Mouse (Mus musculus): ENCODE measurements around the gene Pwwp2b. TPM values are rescaled to one million over a fixed set of nuclear protein-coding genes. Genes with fewer than 3 reads are reported as not detected.

Pwwp2b gene
- polyA plus RNA-seq, 1 experiment from 2014 or later: 6.3 TPM

DNA sequence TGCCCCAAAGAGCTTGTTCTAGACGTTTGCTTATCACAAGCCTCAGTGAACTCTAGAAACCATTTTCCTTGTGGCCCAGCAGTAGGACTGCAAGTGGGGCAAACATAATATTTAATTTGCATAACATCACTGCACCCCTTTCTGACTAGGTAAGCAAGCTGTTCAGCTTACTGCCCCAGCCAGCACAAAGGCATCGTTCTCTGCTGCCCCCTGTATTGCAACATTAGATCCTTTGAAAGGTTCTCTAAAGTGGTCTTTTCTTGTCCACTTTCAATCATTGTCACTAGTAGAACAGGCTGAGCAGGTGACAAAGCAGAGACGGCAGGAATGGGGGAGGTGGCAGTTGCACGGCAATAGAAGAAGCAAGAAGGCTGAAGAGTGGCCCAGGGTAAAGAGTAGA, 45.1 kb downstream of the Pwwp2b start:
- Histone ChIP-seq H3K4me3 (no peak overlapping the region), H3K27me3 (no peaks in the 10 kb centered on the region), H3K36me3 (no peaks in the 10 kb centered on the region), H3K4me1 (replicated peaks) (no peaks in the 10 kb centered on the region), H3K9me3 (no peaks in the 10 kb centered on the region), H3K9ac (no peak overlapping the region), H3K4me2 (no peak overlapping the region), H3K27ac (replicated peaks) (no peak overlapping the region)
- no peak for ATAC-seq (ENCODE audit: low FRiP score, low read depth)
- 52% methylated on average over 4 of the region's 4 CpGs for whole genome bisulfite sequencing

DNA sequence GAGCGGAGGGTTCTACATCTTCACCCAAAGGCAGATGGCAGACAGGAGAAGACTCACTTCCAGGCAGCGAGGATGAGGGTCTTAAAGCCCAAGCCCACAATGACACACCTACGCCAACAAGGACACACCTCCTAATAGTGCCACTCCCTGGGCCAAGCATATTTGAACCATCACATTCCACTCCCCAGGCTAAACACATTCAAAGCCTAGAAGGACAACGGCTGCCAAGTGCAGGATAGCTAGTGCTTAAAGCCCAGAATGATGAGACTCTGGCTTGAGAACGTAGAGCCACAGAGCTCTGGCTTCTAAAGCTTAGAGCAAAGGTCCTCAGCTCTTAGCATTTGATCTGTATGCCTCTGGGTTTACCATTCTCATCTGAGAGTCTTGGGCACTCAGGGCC, 45.8 kb downstream of the Pwwp2b start:
- no peak overlapping the region for H3K27ac ChIP-seq (replicated peaks)

DNA sequence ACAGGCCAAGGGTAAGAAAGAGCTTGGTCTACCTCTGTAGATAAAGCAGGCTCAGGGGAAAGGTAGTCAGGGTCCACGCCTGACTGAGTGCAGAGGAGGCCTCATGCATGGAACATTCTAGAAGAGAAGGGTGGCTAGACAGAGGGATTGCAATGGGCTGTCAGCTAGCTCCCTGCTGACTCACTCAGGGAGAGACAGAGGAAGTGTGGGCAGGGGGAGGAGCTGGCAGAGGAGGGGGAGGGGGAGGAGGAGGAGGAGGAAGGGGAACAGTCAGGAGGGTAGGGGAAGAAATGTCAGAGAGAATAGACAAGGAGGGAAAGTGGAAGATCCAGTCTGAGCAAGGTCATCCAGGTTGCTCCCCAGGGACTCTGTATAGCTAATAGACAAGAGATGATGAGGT, 47.4 kb downstream of the Pwwp2b start:
- Histone ChIP-seq H3K9me3 (no peaks in the 10 kb centered on the region), H3K27me3 (peaks cover 4% of the 10 kb centered on the region; the same call in 1 of the 2 replicates), H3K27ac (replicated peaks) (no peak overlapping the region), H3K4me3 (no peak overlapping the region), H3K4me2 (no peak overlapping the region), H3K9ac (no peak overlapping the region), H3K36me3 (no peaks in the 10 kb centered on the region), H3K4me1 (replicated peaks) (no peaks in the 10 kb centered on the region)
- ATAC-seq (ENCODE audit: low FRiP score, low read depth): no peak
- WGBS: 84% methylated on average over 1 of the region's 1 CpGs

More for the DNA sequence above, 45.8 kb downstream of the Pwwp2b start:
- Histone ChIP-seq H3K4me1 (replicated peaks) (no peaks in the 10 kb centered on the region), H3K4me3 (no peak overlapping the region), H3K36me3 (no peaks in the 10 kb centered on the region), H3K4me2 (no peak overlapping the region), H3K9me3 (no peaks in the 10 kb centered on the region), H3K9ac (no peak overlapping the region), H3K27me3 (no peaks in the 10 kb centered on the region)
- WGBS: 91% methylated on average over 5 of the region's 5 CpGs
- ATAC-seq (ENCODE audit: low FRiP score, low read depth): no peak

DNA sequence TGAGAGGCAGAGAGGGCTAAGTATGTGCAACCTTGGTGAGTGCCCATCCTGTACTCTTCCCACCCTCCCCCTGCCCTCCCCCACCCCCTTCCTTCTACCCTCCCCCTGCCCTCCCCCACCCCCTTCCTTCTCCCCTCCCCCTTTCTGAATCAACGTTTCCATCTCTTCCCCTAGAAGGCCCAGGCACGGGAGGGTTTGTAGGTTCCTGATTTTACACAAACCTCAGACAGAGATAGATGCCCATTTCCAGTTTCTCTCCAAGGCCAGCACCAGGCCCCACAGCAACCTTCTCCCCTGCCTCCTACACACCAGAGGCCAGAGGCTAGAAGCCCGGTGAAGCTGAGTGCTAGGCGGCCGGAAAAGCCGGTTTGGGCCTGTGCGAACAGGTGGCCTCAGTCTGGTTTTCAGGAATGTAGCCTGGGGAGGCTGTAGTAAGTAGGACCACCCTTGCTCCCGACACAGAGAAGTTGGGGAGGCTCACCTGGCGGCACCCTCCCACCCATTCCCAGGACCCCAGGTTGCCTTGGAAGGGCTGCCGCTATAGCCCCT, 48.3 kb downstream of the Pwwp2b start:
- peaks cover 4% of the 10 kb centered on the region; the same call in 1 of the 2 replicates for H3K27me3 ChIP-seq
- H3K27ac ChIP-seq (replicated peaks): no peak overlapping the region
- H3K36me3 ChIP-seq: no peaks in the 10 kb centered on the region
- no peak overlapping the region for H3K4me3 ChIP-seq
- H3K9me3 ChIP-seq: no peaks in the 10 kb centered on the region
- H3K4me1 ChIP-seq (replicated peaks): no peaks in the 10 kb centered on the region
- no peak overlapping the region for H3K9ac ChIP-seq
- ATAC-seq (ENCODE audit: low FRiP score, low read depth): no peak
- H3K4me2 ChIP-seq: no peak overlapping the region
- WGBS: 73% methylated on average over 10 of the region's 10 CpGs

DNA sequence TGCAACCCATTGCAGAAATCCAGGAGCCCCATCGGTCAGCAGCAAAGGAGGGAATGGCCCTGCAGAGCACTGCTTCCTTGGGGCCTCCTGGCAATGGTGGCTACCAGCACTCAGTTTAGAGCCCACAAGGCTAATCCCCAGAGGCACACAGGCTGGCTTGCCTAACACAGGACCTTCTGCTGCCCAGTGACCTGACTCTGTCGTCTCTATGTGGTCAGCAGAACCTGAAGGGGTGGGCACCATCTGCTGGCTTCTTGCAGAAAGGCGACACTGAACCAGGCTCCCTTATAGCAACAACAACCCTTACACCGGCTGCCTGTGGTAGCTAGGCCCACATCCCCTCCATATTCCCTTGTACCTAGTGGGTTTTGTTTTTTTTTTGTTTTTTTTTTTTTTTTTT, 50.2 kb downstream of the Pwwp2b start:
- peaks cover 4% of the 10 kb centered on the region; the same call in 1 of the 2 replicates for H3K27me3 ChIP-seq
- H3K4me2 ChIP-seq: no peak overlapping the region
- WGBS: 46% methylated on average over 4 of the region's 4 CpGs
- H3K4me1 ChIP-seq (replicated peaks): no peaks in the 10 kb centered on the region
- H3K36me3 ChIP-seq: no peaks in the 10 kb centered on the region
- H3K27ac ChIP-seq (replicated peaks): no peak overlapping the region
- H3K4me3 ChIP-seq: no peak overlapping the region
- H3K9ac ChIP-seq: no peak overlapping the region
- ATAC-seq (ENCODE audit: low FRiP score, low read depth): peak; percentile 29; the same call in 1 of the 2 replicates
- H3K9me3 ChIP-seq: no peaks in the 10 kb centered on the region

DNA sequence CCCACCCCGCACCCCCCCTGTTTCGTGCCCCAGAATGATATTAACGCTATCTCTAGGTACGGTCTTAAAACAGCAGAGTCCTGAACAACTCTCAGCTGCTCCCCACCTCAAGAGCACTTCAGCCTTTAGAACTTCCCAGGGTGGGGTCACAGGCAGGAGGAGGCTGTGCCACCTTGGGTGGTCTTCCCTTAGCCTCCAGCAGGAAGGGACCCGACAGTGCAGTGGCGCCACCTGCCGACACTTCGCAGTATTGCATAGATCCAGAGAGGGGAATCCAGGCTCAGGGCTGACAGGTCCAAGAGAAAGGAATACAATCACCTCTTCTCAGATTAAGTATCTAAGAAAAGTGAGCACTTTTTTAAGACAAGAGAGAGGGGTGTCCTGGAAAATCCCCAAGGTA, 51.1 kb downstream of the Pwwp2b start:
- H3K4me1 ChIP-seq (replicated peaks): no peaks in the 10 kb centered on the region
- no peak for ATAC-seq (ENCODE audit: low FRiP score, low read depth)
- no peaks in the 10 kb centered on the region for H3K36me3 ChIP-seq
- no peak overlapping the region for H3K9ac ChIP-seq
- 20% methylated on average over 8 of the region's 8 CpGs for WGBS
- H3K4me2 ChIP-seq: no peak overlapping the region
- no peak overlapping the region for H3K4me3 ChIP-seq
- no peaks in the 10 kb centered on the region for H3K9me3 ChIP-seq
- H3K27me3 ChIP-seq: peaks cover 4% of the 10 kb centered on the region; the same call in 1 of the 2 replicates
- H3K27ac ChIP-seq (replicated peaks): no peak overlapping the region

DNA sequence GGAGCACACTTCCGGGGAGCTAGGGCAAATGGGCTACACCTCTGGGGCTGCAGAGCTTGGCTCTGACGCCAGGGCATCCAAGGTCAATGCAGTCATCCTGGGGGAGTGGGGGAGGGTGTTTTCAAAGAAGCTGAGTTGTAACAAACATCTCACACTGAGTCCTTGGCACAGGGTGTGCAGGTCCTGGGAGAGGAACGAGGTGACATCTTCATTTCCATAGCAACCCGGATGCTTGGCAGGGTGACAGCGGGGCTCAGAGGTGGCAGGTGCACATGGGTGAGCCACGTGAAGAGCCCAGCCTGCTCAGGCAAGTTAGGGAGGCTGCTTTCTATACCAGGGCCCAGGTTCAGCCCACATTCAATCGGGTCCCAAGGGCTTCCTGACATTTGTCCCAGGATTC, 52.1 kb downstream of the Pwwp2b start:
- Histone ChIP-seq H3K4me3 (no peak overlapping the region), H3K9me3 (no peaks in the 10 kb centered on the region), H3K27ac (replicated peaks) (no peak overlapping the region), H3K27me3 (peaks cover 4% of the 10 kb centered on the region; the same call in 1 of the 2 replicates), H3K4me2 (no peak overlapping the region), H3K9ac (no peak overlapping the region), H3K36me3 (no peaks in the 10 kb centered on the region), H3K4me1 (replicated peaks) (no peaks in the 10 kb centered on the region)
- 53% methylated on average over 7 of the region's 7 CpGs for whole genome bisulfite sequencing
- ATAC-seq (ENCODE audit: low FRiP score, low read depth): 0 out of 2 replicates have a peak, but pooled peaks have one; percentile 5

DNA sequence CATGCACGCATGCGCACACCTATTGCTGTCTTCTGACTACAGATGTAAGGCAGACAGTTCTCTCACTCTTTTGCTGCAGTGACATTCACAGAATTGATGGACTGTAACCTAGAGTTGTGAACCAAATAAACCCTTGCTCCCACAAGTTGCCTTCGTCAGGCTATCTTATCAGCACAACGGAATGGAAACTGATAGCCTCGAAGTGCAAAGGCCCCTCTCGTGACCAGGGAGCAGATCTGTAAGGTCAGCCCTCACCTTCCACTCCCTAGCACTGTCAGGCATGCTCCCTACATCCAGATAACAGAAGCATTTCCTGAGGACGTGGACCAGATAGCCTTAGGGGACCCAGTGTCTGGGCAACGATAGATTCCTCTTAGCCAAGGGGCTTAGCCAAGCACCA, 53.2 kb downstream of the Pwwp2b start:
- no peaks in the 10 kb centered on the region for H3K36me3 ChIP-seq
- H3K4me1 ChIP-seq (replicated peaks): no peaks in the 10 kb centered on the region
- H3K4me2 ChIP-seq: no peak overlapping the region
- H3K9ac ChIP-seq: no peak overlapping the region
- no peaks in the 10 kb centered on the region for H3K9me3 ChIP-seq
- WGBS: 76% methylated on average over 8 of the region's 8 CpGs
- no peak overlapping the region for H3K27ac ChIP-seq (replicated peaks)
- ATAC-seq (ENCODE audit: low FRiP score, low read depth): no peak
- H3K4me3 ChIP-seq: no peak overlapping the region
- H3K27me3 ChIP-seq: peaks cover 4% of the 10 kb centered on the region; the same call in 1 of the 2 replicates

DNA sequence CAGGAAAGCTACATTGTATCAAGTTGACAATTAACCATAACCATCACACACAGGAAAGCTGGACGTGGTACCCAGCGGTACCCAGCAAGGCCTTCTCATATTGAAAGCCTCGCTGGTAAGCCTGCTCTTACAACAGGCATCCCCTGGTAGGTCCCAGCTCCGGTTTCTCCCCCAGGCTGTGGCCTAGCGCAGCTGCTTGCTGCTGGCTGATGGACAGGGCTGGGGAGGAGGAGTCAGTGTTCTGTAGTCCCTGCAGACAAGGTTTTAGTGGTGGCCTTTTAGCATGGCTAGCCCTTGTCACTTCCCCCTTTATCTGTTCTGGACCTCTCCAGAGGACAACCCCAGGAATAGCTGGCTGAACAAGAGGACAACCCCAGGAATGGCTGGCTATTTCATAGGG, 54.0 kb downstream of the Pwwp2b start:
- WGBS: 53% methylated on average over 5 of the region's 5 CpGs
- no peak overlapping the region for H3K9ac ChIP-seq
- H3K27me3 ChIP-seq: peaks cover 4% of the 10 kb centered on the region; the same call in 1 of the 2 replicates
- no peaks in the 10 kb centered on the region for H3K36me3 ChIP-seq
- H3K4me2 ChIP-seq: no peak overlapping the region
- no peak for ATAC-seq (ENCODE audit: low FRiP score, low read depth)
- no peaks in the 10 kb centered on the region for H3K9me3 ChIP-seq
- no peak overlapping the region for H3K4me3 ChIP-seq
- no peak overlapping the region for H3K27ac ChIP-seq (replicated peaks)
- no peaks in the 10 kb centered on the region for H3K4me1 ChIP-seq (replicated peaks)

DNA sequence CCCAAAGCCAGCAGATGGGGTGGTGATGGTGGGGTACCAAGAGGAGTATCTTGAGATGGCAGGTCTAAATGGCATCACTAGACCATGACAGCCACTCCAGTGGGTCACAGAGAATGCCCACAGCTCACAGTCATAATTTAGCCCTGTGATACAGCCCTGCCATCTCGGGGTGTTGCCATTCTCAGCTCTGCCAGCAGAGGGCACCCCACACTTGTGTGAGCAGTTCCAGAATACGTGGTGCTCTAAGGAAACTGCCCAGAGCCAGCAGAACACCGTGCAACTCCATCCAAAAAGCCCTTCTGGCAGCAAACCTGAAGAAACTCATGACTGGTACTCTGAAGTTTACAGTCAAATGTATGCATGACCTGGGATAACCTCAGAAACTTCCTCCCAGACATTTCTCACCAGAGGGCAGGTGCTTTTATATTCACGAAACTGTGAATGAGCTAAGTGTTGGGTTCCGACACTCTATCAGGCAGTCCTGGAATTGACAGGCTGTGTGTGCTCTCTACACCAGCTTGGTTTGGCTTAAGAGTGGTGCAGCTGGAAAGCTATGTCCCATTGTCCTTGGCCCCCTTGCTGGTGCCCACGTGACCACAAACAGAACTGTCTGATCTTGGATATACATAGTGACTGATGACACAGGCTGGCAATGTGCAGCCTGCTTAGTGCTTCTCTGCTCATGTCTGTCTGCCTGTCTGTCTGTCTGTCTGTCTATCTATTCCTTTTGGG, 55.2 kb downstream of the Pwwp2b start:
- Histone ChIP-seq H3K27me3 (peaks cover 4% of the 10 kb centered on the region; the same call in 1 of the 2 replicates), H3K9ac (no peak overlapping the region), H3K4me2 (no peak overlapping the region), H3K4me3 (no peak overlapping the region), H3K27ac (replicated peaks) (no peak overlapping the region), H3K4me1 (replicated peaks) (no peaks in the 10 kb centered on the region), H3K9me3 (no peaks in the 10 kb centered on the region), H3K36me3 (no peaks in the 10 kb centered on the region)
- peak; percentile 42; the same call in 1 of the 2 replicates for ATAC-seq (ENCODE audit: low FRiP score, low read depth)
- whole genome bisulfite sequencing: 38% methylated on average over 6 of the region's 6 CpGs

DNA sequence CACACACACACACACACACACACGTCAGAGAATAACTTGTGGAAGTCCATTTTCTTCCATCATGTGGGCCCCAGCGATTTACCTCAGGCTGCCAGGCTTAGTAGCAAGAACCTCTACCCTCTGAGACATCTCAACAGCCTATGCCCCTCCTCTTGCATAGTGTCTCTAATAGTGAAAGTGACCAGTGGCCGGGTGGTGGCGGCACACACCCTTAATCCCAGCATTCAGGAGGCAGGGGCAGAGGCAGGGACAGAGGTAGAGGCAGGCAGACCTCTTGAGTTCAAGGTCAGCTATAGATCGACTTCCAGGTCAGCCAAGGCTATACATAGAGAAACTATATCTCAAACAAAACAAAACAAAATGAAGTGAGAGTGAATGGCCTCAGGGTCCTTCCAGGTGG, 56.0 kb downstream of the Pwwp2b start:
- H3K9ac ChIP-seq: no peak overlapping the region
- H3K9me3 ChIP-seq: no peaks in the 10 kb centered on the region
- H3K27ac ChIP-seq (replicated peaks): no peak overlapping the region
- 56% methylated on average over 5 of the region's 5 CpGs for WGBS
- no peak overlapping the region for H3K4me3 ChIP-seq
- no peak for ATAC-seq (ENCODE audit: low FRiP score, low read depth)
- H3K27me3 ChIP-seq: peaks cover 4% of the 10 kb centered on the region; the same call in 1 of the 2 replicates
- no peak overlapping the region for H3K4me2 ChIP-seq
- H3K4me1 ChIP-seq (replicated peaks): 0 out of 2 replicates have a peak, but pooled peaks cover 3% of the 10 kb centered on the region
- H3K36me3 ChIP-seq: no peaks in the 10 kb centered on the region

DNA sequence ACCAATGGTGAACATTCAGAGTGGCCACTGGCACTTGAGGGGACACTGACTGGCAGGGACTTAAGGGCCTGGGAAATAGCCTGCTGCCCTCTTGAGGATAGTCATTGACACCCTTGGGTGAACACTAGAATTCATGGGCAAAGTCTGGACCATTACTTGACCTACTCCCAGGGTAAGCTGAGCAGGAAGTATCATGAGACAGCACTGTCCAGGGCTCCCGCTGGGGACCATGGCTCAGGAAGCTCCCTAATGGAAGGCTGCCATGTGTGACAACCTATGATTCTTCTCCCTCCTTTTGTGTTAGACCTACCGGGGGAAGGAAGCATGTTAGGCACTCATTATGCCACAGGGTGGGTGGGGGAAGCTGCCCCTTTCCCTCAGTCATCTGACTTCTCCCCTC, 58.8 kb downstream of the Pwwp2b start:
- no peak overlapping the region for H3K4me2 ChIP-seq
- H3K36me3 ChIP-seq: no peaks in the 10 kb centered on the region
- 49% methylated on average over 2 of the region's 2 CpGs for WGBS
- H3K27ac ChIP-seq (replicated peaks): no peak overlapping the region
- ATAC-seq (ENCODE audit: low FRiP score, low read depth): no peak
- H3K27me3 ChIP-seq: no peaks in the 10 kb centered on the region
- H3K9me3 ChIP-seq: no peaks in the 10 kb centered on the region
- H3K9ac ChIP-seq: no peak overlapping the region
- no peak overlapping the region for H3K4me3 ChIP-seq
- H3K4me1 ChIP-seq (replicated peaks): peaks cover 10% of the 10 kb centered on the region
